Mouse (Mus musculus): ENCODE data around the gene Tbp.

DNA sequence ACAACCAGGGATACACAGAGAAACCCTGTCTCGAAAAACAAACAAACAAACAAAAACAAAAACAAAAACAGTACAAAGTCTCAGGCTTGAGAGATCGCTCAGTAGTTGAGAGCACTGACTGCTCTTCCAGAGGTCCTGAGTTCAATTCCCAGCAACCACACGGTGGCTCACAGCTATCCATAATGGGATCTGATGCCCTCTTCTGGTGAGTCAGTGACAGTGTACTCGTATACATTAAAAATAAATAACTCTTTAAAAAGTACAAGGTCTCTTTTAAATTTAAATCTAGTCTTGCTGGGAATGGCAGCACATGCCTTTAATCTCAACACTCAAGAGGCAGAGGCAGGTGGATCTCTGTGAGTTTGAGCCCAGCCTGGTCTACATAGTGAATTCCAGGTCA lies 27.0 kb upstream of the Tbp start:
- TF ChIP-seq TAL1 (IDR thresholded peaks at IDR 0.05; ENCODE audit: low read length), result no peak
- TF ChIP-seq GATA1 (IDR thresholded peaks at IDR 0.05; ENCODE audit: low read length), result no peak
